Mouse (Mus musculus) midbrain, embryonic 15.5 days (tissue): ENCODE measurements around the gene Arl4d. TPM values are rescaled to one million over a fixed set of nuclear protein-coding genes. Genes with fewer than 3 reads are reported as not detected.
"Not testable (repeated sequence)": the region's sequence is repeated elsewhere in the genome, so short reads cannot be mapped to it uniquely, and the experiment has no call there.

Source experiments
- ATAC-seq: fragments of 200-750 bp; cut with Nextera tagmentation; replicated peaks from 2 replicates; pipeline ENCODE4 v1.8.0; 2017; ENCODE audit warnings: moderate TSS enrichment
- H3K27ac ChIP-seq: fragments of 300-500 bp; sonication (generic); 2 replicates; pipeline ENCODE4 v1.5.1; 2015; ENCODE audit warnings: mild to moderate bottlenecking, inconsistent platforms
- H3K27me3 ChIP-seq: fragments of 300-500 bp; sonication (generic); replicated peaks from 2 replicates; pipeline ENCODE4 v1.6.1; 2015; ENCODE audit warnings: inconsistent platforms
- H3K36me3 ChIP-seq: fragments of 300-500 bp; sonication (generic); replicated peaks from 2 replicates; pipeline ENCODE4 v1.6.1; 2015; ENCODE audit warnings: inconsistent platforms
- H3K4me1 ChIP-seq: fragments of 300-500 bp; sonication (generic); 2 replicates; pipeline ENCODE4 v1.6.1; 2015; ENCODE audit warnings: inconsistent platforms
- H3K4me2 ChIP-seq: fragments of 300-500 bp; sonication (generic); 2 replicates; pipeline ENCODE4 v1.6.1; 2015; ENCODE audit warnings: inconsistent platforms, mild to moderate bottlenecking, moderate library complexity
- H3K4me3 ChIP-seq: fragments of 300-500 bp; sonication (generic); 2 replicates; pipeline ENCODE4 v1.5.1; 2015; ENCODE audit warnings: mild to moderate bottlenecking, inconsistent platforms
- H3K9ac ChIP-seq: fragments of 300-500 bp; sonication (generic); 2 replicates; pipeline ENCODE4 v1.6.1; 2015; ENCODE audit warnings: mild to moderate bottlenecking, inconsistent platforms
- H3K9me3 ChIP-seq: fragments of 300-500 bp; sonication (generic); 2 replicates; pipeline ENCODE4 v1.6.1; 2016; ENCODE audit warnings: inconsistent platforms
- WGBS: fragments of 180-500 bp; shearing (Covaris S2); methylation state at CpG from one replicate; pipeline ENCODE4 v1.1.7; 2015; ENCODE audit warnings: mixed read lengths; 5-methylcytosine and 5-hydroxymethylcytosine counted together
- polyA plus RNA-seq: library from polyadenylated mRNA; unstranded; fragments of >200 nt; fragmentation: Nextera tagmentation; extraction: Ambion mirVana; gene quantifications from 2 replicates; pipeline ENCODE4 v1.2.1, GENCODE M21; 2015

Arl4d gene
- polyA plus RNA-seq, 1 experiment from 2014 or later: 5.0 TPM

- Histone ChIP-seq H3K4me2 (peak overlapping the region; percentile 45), H3K4me3 (peak overlapping the region; percentile 32), H3K27me3 (no peaks in the 10 kb centered on the region), H3K9ac (peak overlapping the region; percentile 65), H3K4me1 (peaks cover 6% of the 10 kb centered on the region), H3K9me3 (no peaks in the 10 kb centered on the region), H3K36me3 (no peaks in the 10 kb centered on the region), H3K27ac (peak overlapping the region; percentile 96)
- ATAC-seq: peak; percentile 71
- WGBS: 8% methylated on average over 3 of the region's 3 CpGs
Measured at GRCm38 (mm10) chr11:101657528-101657885, 7.8 kb upstream of the Arl4d start.

- peak; percentile 93 for ATAC-seq
- H3K36me3 ChIP-seq: not testable (repeated sequence)
Measured at GRCm38 (mm10) chr11:101657886-101658750, 7.2 kb upstream of the Arl4d start.

GRCm38 (mm10) chr11:101658751-101659558 lies 6.4 kb upstream of the Arl4d start:
- Histone ChIP-seq H3K27me3 (no peaks in the 10 kb centered on the region), H3K4me2 (no peak overlapping the region), H3K27ac (peak overlapping the region; percentile 82), H3K4me3 (no peak overlapping the region), H3K9ac (no peak overlapping the region), H3K4me1 (peaks cover 6% of the 10 kb centered on the region), H3K9me3 (no peaks in the 10 kb centered on the region), H3K36me3 (no peaks in the 10 kb centered on the region)
- ATAC-seq: no peak; the same call in 1 of the 2 replicates
- WGBS: 32% methylated on average over 10 of the region's 10 CpGs

More at GRCm38 (mm10) chr11:101657886-101658750, 7.2 kb upstream of the Arl4d start:
- H3K4me1 ChIP-seq, H3K9me3 ChIP-seq, H3K27me3 ChIP-seq: not testable (repeated sequence)
- H3K4me3 ChIP-seq: peak overlapping the region; percentile 32
- peak overlapping the region; percentile 65 for H3K9ac ChIP-seq
- H3K4me2 ChIP-seq: peak overlapping the region; percentile 45
- WGBS: under 1% methylated on average over 38 of the region's 40 CpGs
- peak overlapping the region; percentile 96 for H3K27ac ChIP-seq

GRCm38 (mm10) chr11:101661191-101661590 lies 4.2 kb upstream of the Arl4d start:
- 77% methylated on average over 7 of the region's 7 CpGs for WGBS
- Histone ChIP-seq H3K4me3 (no peak overlapping the region), H3K27me3 (no peaks in the 10 kb centered on the region), H3K4me1 (peaks cover 12% of the 10 kb centered on the region), H3K9me3 (no peaks in the 10 kb centered on the region), H3K9ac (no peak overlapping the region), H3K27ac (no peak overlapping the region), H3K4me2 (no peak overlapping the region), H3K36me3 (no peaks in the 10 kb centered on the region)
- ATAC-seq: no peak

GRCm38 (mm10) chr11:101661786-101662185 lies 3.6 kb upstream of the Arl4d start:
- WGBS: 82% methylated on average over 5 of the region's 5 CpGs
- Histone ChIP-seq H3K4me3 (no peak overlapping the region), H3K9me3 (no peaks in the 10 kb centered on the region), H3K4me2 (no peak overlapping the region), H3K4me1 (peaks cover 14% of the 10 kb centered on the region), H3K27me3 (no peaks in the 10 kb centered on the region), H3K9ac (no peak overlapping the region), H3K36me3 (no peaks in the 10 kb centered on the region), H3K27ac (no peak overlapping the region)
- no peak for ATAC-seq

- Histone ChIP-seq H3K9me3 (no peaks in the 10 kb centered on the region), H3K27ac (no peak overlapping the region), H3K4me3 (no peak overlapping the region), H3K36me3 (no peaks in the 10 kb centered on the region), H3K9ac (no peak overlapping the region), H3K4me2 (no peak overlapping the region), H3K27me3 (no peaks in the 10 kb centered on the region), H3K4me1 (peaks cover 10% of the 10 kb centered on the region)
- ATAC-seq: no peak
- WGBS: 75% methylated on average over 11 of the region's 11 CpGs
Measured at GRCm38 (mm10) chr11:101663229-101664027, 1.9 kb upstream of the Arl4d start.

- ATAC-seq: no peak
- H3K27me3 ChIP-seq: no peaks in the 10 kb centered on the region
- WGBS: 1% methylated on average over 24 of the region's 24 CpGs
- H3K9me3 ChIP-seq: no peaks in the 10 kb centered on the region
- peak overlapping the region; percentile 85 for H3K4me2 ChIP-seq
- peak overlapping the region; percentile 80 for H3K9ac ChIP-seq
- H3K36me3 ChIP-seq: no peaks in the 10 kb centered on the region
- peak overlapping the region; percentile 70 for H3K4me3 ChIP-seq
- H3K27ac ChIP-seq: peak overlapping the region; percentile 90
- H3K4me1 ChIP-seq: peaks cover 12% of the 10 kb centered on the region
Measured at GRCm38 (mm10) chr11:101665636-101665992, 273 bp downstream of the Arl4d start.

GRCm38 (mm10) chr11:101666626-101667345 lies 1.4 kb downstream of the Arl4d start:
- Histone ChIP-seq H3K9me3 (no peaks in the 10 kb centered on the region), H3K9ac (no peak overlapping the region), H3K4me1 (peaks cover 12% of the 10 kb centered on the region), H3K4me3 (peak overlapping the region; percentile 2), H3K27me3 (no peaks in the 10 kb centered on the region), H3K27ac (no peak overlapping the region), H3K36me3 (no peaks in the 10 kb centered on the region), H3K4me2 (peak overlapping the region; percentile 85)
- 80% methylated on average over 28 of the region's 28 CpGs for WGBS
- no peak for ATAC-seq

GRCm38 (mm10) chr11:101667871-101668532 lies 2.7 kb downstream of the Arl4d start:
- H3K27me3 ChIP-seq: no peaks in the 10 kb centered on the region
- no peak overlapping the region for H3K27ac ChIP-seq
- H3K4me3 ChIP-seq: no peak overlapping the region
- no peaks in the 10 kb centered on the region for H3K36me3 ChIP-seq
- H3K9ac ChIP-seq: no peak overlapping the region
- 73% methylated on average over 14 of the region's 14 CpGs for WGBS
- no peak for ATAC-seq
- H3K4me2 ChIP-seq: peak overlapping the region; percentile 85; the same call in 1 of the 2 replicates
- no peaks in the 10 kb centered on the region for H3K9me3 ChIP-seq
- peaks cover 12% of the 10 kb centered on the region for H3K4me1 ChIP-seq

GRCm38 (mm10) chr11:101668546-101669261 lies 3.4 kb downstream of the Arl4d start:
- ATAC-seq: no peak
- Histone ChIP-seq H3K9ac (no peak overlapping the region), H3K4me1 (peaks cover 12% of the 10 kb centered on the region), H3K36me3 (no peaks in the 10 kb centered on the region), H3K9me3 (no peaks in the 10 kb centered on the region), H3K27me3 (no peaks in the 10 kb centered on the region), H3K4me2 (no peak overlapping the region), H3K4me3 (no peak overlapping the region), H3K27ac (no peak overlapping the region)
- 57% methylated on average over 13 of the region's 13 CpGs for WGBS

- Histone ChIP-seq H3K4me3 (no peak overlapping the region), H3K9me3 (no peaks in the 10 kb centered on the region), H3K36me3 (no peaks in the 10 kb centered on the region), H3K4me2 (no peak overlapping the region), H3K27me3 (no peaks in the 10 kb centered on the region), H3K4me1 (peaks cover 10% of the 10 kb centered on the region), H3K9ac (no peak overlapping the region), H3K27ac (no peak overlapping the region)
- no peak for ATAC-seq
- 86% methylated on average over 1 of the region's 1 CpGs for WGBS
Measured at GRCm38 (mm10) chr11:101670334-101670733, 5.0 kb downstream of the Arl4d start.
